Mouse (Mus musculus) kidney, adult 9 months (tissue): ENCODE measurements around the gene Usp45.
"Not testable (repeated sequence)": the region's sequence is repeated elsewhere in the genome, so short reads cannot be mapped to it uniquely, and the experiment has no call there.

ENCODE experiments used
- DNase-seq: peaks from one replicate; pipeline ENCODE4 v3.0.0; 2022

Gene Usp45

GRCm38 (mm10) chr4:21766863-21767304 lies at the start of gene Usp45, which contains the start of gene Tstd3:
Gene Usp45, plus strand, starts transcription at chr4:21767156.
Gene Tstd3, minus strand, starts transcription at chr4:21767212.
- DNase-seq: peak; percentile 89

GRCm38 (mm10) chr4:21722752-21723334 lies 44.1 kb upstream of the Usp45 start:
- no peak for DNase-seq

GRCm38 (mm10) chr4:21726912-21727614 lies 39.9 kb upstream of the Usp45 start:
- peak; percentile 68 for DNase-seq

GRCm38 (mm10) chr4:21727615-21728165 lies 39.3 kb upstream of the Usp45 start, which contains the start of gene Ccnc:
Gene Ccnc, plus strand, starts transcription at chr4:21727701.
- peak; percentile 92 for DNase-seq

- DNase-seq: peak; percentile 67
These were observed 27.8 kb upstream of the Usp45 start for GRCm38 (mm10) chr4:21739169-21739568.

- not testable (repeated sequence) for DNase-seq
These were observed 22.8 kb upstream of the Usp45 start for GRCm38 (mm10) chr4:21744142-21744541.

GRCm38 (mm10) chr4:21745723-21746122 lies 21.2 kb upstream of the Usp45 start:
- DNase-seq: no peak

GRCm38 (mm10) chr4:21755123-21755789 lies 11.7 kb upstream of the Usp45 start:
- DNase-seq: peak; percentile 4

GRCm38 (mm10) chr4:21758860-21759259 lies 8.1 kb upstream of the Usp45 start:
- DNase-seq: no peak

GRCm38 (mm10) chr4:21761416-21762160 lies 5.4 kb upstream of the Usp45 start:
- no peak for DNase-seq

GRCm38 (mm10) chr4:21763827-21764226 lies 3.1 kb upstream of the Usp45 start:
- DNase-seq: no peak

- no peak for DNase-seq
These were observed 639 bp upstream of the Usp45 start for GRCm38 (mm10) chr4:21766171-21766862.

GRCm38 (mm10) chr4:21771064-21771463 lies 4.1 kb downstream of the Usp45 start:
- DNase-seq: no peak

GRCm38 (mm10) chr4:21772306-21772705 lies 5.3 kb downstream of the Usp45 start:
- no peak for DNase-seq

GRCm38 (mm10) chr4:21776091-21776945 lies 9.4 kb downstream of the Usp45 start:
- peak; percentile 91 for DNase-seq

GRCm38 (mm10) chr4:21776946-21777265 lies 9.9 kb downstream of the Usp45 start:
- no peak for DNase-seq

- DNase-seq: peak; percentile 71
These were observed 14.1 kb downstream of the Usp45 start for GRCm38 (mm10) chr4:21780816-21781726.

GRCm38 (mm10) chr4:21786268-21786667 lies 19.3 kb downstream of the Usp45 start:
- no peak for DNase-seq

- DNase-seq: no peak
These were observed 21.9 kb downstream of the Usp45 start for GRCm38 (mm10) chr4:21788903-21789302.

GRCm38 (mm10) chr4:21789836-21790235 lies 22.9 kb downstream of the Usp45 start:
- DNase-seq: no peak
